Mouse (Mus musculus): ENCODE results near the gene Gm49661.

The Gm49661 gene

DNA sequence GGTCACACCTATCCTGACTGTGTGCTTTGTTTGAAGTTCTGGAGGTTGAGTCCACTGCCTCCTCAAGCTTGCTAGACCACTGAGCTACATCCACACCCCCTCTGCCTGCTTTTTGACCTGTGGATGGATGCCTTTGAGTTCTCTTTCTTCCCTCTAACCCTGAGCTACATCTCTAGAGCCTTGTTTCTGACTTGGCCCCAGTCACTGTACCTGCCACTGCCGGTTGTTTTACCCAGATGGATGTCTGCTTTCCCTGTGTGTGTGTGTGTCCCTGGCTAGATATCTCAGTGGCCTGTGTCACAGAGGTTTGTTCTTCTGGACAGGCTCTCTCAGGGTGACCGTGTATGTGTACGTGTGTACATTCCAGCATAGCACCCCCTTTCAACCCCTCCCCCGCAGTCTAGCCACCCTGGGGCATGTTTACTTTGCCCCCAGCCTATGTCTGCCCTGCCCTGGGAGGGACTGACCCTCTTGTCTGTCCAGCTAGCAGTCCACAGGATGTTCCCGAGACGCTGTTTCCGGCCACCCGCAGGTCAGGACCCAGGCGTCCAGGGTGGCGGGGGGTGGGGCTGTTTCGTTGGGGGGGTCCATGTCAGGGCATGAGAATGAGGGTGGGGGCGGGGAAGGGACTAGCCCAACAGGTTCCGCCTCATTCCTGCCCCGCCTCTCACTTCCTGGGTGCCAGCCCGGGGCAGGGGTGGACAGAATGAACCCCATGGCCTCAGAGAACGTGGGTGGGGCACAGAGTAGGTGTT lies 15.2 kb upstream of the Gm49661 start:
- DNase-seq (ENCODE audit: low read depth in 2 of 2, low spot score in 2 of 2), result no peak

DNA sequence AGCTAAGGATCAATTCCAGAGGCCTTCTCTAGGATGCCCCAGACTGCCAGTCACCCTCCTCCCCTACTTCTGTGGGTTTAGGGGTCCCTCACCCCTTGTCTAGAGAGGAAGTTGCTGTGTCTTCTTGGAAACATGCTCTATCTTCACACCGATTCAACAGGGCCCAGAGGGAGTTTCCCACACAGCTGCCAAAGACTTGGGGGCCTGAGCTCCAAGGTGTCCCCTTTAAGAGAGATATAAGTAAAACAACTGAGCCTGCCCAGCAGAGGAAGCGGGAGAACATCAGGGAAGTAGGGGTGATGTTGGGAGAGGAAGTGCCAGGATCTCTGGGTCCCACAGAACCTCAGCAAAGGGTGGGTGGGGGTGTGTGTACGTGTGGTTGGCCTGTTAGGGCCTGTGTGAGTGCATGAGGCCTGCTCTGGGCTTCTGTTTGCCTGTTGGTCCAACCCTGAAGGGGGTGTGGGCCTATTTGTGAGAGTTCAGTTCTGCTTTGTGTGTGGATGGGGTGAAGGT lies 13.3 kb upstream of the Gm49661 start:
- DNase-seq (ENCODE audit: low read depth in 2 of 2, low spot score in 2 of 2), result no peak

DNA sequence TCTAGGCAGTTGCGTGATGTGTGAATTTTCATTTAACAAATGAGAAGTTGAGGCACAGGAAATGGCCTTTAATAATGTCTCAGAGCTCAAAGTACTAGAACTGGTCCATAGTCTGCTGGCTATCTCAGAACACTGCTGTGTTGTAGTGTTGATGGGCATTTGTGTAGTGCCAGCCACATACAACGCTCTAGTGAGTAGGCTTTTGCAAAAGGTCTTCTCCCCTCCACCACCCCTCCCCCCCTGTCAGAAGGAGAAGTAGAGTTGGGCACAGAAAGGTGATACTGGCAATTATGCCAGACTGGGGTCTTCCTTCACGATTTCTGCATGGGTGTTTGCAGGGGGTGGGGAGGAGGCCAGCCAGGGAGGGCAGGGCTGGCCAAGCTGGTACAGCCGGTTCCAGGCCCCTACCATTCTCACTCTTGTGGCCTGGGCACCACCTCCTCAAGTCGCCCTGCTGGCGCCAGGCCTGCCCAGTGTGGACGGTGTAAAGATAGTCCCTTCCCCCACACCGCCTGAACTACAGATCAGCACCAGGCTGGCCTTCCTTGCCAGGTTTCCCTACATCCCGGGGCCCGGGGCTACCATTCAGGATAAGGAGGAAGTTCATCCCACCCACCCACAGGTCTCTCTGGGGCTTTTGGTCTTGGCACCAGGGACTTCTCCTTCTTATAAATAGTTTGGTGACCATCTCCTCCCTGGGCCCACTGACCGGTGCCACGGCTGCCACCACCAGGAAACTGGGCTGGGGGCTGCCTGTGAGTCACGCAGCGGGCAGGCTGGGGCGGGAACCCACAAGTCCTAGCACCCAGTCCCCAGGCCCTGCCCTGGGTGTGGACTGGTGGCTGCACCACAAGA lies 12.6 kb upstream of the Gm49661 start:
- DNase-seq (ENCODE audit: low read depth in 2 of 2, low spot score in 2 of 2), result no peak

DNA sequence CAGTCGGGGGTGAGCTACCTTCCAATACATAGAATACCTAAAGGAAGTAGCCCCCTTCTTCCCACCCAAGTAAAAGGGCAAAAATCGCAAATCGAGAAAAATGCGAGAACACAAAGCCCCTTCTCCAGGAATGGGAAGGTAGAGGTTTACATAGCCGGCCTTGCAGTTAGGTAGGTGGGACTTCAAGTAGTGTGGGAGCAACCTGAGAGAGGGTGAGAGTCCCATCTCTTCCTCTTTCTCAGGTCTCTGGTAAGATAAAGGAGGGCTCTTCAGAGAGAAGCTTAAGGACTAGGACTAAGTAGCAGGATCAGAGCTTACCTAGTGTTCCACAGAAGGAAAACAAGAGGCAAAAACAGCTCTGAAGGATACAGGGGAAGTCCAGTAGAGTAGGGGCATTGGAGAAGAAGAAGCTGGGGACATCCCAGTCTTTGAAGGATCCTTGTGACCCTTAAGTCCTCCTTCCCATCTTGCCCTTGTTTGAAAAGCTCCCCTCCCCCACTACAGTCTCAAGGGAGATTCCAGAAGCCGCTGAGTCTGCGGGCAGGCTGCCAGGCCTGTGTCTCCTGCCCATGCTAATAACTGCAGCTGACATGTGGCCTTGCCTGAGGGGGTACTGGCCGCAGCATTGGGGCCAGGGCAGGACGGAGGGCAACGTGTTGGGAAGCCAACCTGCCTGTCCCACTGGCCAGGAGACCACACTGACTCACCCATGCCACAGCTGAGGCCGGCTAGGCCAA lies 11.6 kb upstream of the Gm49661 start:
- no peak for DNase-seq (ENCODE audit: low read depth in 2 of 2, low spot score in 2 of 2)

DNA sequence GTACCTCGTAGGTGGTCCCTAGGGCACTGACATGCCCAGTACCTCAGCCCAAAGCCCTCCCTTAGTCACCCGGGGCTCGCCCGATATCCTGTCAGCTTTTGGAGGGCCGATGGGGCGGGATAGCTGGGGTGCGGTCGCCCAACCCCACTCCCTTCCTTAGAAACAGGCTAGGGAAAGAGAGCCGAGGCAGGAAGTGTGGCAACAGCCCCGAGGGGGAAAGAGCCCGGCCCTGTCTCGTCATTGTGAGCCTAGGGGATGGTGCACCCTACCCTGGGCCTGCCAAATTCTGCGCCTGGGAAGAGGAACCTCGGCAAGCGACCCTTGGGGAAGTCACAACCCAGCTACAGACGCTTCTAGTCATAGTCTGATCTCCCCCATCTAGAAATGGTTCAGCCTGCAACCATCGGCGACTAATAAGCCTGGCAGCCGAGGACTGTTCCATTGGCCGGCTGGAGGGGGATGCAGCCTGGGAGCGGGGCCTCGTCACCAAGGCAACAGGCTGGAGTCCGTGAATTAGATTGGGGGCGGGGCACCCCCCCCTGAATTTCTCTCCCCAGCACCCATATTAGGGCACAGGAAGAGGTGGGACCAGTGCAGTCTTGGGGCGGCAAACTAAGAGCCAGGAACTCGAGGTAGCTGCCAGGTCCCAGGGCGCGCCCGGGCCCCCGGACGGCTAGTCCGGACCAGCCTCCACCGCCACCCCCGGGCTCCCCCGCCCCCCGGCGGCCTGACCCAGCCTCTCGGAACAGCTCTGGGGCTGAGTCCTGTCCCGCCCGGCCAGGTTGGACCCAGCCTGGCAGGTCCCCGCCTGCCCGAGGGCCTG lies 10.6 kb upstream of the Gm49661 start:
- peak; percentile 88 to 92 for DNase-seq (ENCODE audit: low read depth in 2 of 2, low spot score in 2 of 2)

DNA sequence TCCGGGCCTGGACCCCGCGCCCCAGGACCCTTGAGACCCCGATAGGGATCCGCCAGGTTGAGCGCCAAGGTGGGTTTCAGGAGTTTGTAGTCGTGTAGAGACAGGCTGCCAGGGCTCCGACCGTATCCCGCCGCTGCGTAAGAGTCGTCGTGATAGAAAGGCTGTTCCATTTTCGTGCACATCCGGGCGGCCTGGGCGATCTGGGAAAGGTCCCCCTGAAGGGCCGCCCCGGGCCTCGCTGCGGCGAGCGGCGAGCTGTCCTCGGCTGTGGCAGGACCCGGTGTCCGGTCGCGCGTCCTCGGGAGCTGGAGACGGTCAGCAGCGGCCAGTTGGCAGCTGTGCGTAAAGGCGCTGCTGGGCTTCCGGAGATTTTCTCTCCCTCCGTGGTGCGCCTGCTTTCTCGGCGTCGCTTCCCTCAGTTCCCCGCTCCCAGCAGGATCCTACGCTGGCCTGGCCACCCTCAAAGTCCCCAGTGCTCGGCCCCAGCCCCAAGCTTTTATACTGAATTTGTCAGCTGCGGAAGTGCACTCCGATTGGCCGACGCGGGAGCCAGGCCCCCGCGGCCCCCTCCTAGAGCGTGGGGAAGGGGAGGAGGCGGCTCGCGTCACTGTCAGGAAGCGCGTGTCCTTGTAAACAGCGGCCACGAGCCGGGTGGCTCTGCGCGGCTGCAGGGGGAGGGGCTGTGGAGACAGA lies 9.2 kb upstream of the Gm49661 start, which contains the start of gene Junb:
TSS of gene Junb (minus strand) at position 471 of the 693 bp plus-strand sequence.
- DNase-seq (ENCODE audit: low read depth in 2 of 2, low spot score in 2 of 2), result peak; percentile 94 to 96

DNA sequence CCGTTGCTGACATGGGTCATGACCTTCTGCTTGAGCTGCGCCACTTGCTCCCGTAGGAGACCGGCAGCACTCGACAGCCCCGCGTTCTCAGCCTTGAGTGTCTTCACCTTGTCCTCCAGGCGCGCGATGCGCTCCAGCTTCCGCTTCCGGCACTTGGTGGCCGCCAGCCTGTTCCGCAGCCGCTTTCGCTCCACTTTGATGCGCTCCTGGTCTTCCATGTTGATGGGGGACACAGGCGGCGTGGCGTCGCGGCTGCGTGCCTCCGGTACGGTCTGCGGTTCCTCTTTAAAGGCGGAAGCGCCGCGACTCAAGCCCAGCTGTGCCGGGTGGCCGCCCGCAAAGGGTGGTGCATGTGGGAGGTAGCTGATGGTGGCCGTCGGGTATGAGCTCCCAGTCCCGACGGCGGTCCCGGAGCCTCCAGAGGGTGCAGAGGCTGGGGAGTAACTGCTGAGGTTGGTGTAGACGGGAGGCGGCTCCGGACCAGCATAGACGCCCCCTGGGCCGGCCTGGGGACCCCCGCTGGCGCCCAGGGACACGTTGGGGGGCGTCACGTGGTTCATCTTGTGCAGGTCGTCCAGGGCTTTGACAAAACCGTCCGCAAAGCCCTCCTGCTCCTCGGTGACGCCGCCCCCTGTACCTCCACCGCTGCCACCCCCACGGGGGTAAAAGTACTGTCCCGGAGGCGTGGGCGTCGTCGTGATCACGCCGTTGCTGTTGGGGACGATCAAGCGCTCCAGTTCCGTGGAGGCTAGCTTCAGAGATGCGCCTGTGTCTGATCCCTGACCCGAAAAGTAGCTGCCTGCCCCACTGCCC lies 8.4 kb upstream of the Gm49661 start:
- peak; percentile 70 to 75 for DNase-seq (ENCODE audit: low read depth in 2 of 2, low spot score in 2 of 2)

DNA sequence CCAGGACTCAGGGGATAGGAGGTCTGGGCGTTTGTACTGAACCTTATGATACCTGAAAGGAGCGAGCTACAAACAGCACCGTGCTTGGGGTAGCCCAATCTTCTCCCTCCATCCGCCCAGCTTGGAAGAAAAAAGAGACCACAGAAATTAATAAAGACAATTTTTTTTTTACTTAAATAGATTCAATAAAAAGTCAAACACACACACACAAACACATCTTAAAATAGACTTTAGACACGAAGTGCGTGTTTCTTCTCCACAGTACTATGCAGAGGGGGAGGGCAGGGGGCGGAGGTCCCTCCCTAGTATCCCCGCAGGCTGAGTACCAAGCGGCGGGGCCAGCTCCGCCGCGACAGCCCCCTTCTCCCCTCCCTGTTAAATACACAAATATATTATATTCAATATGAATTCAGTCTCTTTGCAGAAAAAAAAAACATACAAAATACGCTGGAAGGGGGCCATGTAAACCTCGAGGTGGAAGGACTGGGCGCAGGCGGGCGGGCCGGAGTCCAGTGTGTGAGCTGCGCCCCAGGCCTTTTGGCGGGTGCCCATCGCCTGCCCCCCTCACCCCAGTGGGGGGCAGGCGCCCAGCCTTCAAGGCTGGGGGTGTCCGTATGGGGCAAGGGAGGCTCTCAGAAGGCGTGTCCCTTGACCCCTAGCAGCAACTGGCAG lies 7.7 kb upstream of the Gm49661 start:
- peak in 1 of 2 experiments; percentile 29 for DNase-seq (ENCODE audit: low read depth in 2 of 2, low spot score in 2 of 2)

DNA sequence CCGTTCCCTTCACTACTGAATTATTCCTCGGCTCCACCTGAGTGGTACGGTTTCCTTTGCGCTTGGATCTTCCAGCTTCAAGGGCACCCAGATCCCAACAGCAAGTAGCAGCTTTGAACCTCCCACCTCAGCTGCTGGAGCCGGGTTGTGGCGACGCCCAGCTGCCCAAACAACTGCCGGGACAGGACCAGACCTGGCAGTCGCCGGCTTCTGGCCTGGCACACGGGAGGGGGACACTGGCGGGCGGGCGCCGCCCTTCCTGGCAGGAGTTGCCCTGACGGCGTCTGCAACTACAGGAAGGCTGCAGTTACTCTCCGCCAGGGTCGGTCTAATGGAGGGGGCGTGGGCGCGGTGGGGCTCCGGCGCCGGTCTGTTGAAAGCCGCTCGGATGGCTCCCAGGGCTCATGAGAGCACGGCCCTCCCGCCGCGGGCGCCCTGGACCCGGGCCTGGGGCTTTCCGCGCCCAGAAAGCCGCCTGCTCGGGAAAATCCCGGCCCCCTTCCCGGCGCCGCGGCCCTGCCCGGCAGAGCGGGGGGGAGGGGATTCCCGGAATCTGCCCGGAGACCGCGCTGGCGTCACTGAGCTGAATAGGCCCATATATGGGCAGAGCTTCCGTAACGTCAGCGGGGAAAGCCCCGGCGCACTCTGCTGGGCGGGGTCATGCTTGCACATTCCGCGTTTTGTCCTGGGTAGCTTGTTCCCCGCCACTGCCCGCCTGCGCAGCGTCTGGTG lies 7.0 kb upstream of the Gm49661 start:
- DNase-seq (ENCODE audit: low read depth in 2 of 2, low spot score in 2 of 2), result peak; percentile 94

DNA sequence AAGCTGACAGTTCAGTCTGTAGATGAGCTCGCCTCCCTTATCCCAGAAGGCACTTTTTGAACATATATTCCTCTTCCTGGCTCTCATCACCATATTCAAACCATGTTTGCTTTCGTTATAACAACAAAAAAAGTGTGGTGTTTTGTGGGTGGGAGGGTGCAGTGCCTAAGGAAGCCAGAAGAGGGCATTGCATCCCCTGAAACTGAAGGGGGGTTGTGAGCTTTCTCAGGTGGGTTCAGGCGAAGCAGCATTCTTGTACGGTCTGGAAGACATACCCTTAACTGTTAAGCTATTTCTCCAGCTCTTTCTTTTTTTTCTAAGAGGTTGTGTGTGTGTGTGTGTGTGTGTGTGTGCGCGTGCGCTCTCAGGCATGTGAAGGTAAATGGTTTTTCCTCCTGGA lies 6.2 kb upstream of the Gm49661 start:
- peak; percentile 79 to 92 for DNase-seq (ENCODE audit: low read depth in 2 of 2, low spot score in 2 of 2)

DNA sequence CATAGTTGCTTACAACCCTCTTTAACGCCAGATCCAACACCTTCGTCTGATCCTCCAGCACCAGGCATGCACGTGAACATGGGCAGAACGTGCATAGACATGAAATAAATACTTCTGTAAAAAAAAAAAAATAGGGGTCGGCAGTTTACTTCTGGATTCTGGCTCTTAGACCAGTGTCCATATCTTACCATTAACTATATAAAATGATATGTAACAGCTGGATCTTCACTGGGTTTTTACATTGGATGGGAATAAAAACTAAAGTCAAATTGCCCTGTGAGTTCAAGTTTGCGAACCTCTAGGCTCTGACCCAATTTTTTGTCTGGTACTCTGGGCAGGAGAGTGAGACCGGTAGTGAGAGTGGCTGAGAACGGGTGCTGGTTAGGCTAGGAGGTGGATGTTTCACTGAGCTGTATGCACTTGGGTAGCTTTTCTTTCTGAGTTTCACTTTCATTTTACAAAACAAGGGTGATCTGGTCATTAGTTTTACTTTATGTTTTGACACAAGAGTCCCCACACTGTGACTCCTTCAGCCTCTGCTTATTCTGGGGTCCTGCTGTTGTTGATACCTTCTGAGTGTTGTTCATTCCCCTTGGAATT lies 5.4 kb upstream of the Gm49661 start:
- DNase-seq (ENCODE audit: low read depth in 2 of 2, low spot score in 2 of 2), result no peak

DNA sequence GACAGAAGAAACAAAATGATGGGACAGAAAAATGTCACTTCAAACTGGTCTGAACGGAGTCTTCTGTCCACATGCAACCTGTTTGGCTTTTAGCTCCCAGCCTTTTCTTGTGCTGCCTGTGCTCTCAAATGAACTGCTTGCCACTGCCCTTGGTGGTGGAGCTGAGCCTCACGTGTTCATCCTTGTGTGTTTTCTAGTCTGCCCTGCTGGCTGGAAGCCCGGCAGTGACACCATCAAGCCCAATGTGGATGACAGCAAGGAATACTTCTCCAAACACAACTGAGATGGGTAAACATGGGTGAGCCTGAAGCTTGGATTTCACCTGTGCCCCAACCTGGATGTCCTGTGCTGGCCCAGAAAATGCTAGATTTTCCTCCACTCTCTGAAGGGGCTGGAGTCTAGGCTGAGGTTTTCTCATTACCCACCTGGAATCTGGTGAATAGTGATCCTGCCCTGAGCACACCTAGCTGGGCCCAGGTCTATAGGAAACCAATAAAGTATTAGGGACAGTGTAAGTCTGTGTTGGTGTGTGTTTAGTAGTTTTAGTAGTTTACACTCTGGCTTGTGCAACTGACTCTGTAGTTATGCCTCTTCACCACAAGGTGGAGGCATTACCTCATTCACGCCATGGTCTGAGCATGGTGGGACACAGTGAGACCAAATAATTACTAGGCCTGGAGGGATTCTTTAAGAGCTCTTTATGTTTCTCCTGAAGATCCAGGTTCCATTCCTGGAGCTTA lies 4.7 kb upstream of the Gm49661 start:
- peak in 1 of 2 experiments; percentile 52 for DNase-seq (ENCODE audit: low read depth in 2 of 2, low spot score in 2 of 2)

DNA sequence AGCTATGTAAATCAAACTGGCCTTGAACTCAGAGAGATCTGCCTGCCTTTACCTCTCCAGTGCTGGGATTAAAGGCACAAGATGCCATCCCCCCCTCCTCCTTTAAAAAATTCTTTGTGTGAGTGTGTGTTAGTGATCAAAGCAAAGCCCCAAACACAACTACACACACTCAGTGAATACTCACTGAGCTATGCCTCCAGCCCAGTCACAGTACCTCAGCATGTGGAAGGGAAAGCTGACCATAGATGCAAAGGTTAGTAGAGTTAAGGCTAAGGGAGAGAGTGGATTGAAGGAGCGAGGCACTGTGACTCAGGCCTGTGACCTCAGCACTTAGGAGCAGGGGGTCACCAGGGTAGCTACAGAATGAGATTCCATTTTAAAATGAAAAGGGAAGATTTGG lies 3.8 kb upstream of the Gm49661 start:
- DNase-seq (ENCODE audit: low read depth in 2 of 2, low spot score in 2 of 2), result no peak

DNA sequence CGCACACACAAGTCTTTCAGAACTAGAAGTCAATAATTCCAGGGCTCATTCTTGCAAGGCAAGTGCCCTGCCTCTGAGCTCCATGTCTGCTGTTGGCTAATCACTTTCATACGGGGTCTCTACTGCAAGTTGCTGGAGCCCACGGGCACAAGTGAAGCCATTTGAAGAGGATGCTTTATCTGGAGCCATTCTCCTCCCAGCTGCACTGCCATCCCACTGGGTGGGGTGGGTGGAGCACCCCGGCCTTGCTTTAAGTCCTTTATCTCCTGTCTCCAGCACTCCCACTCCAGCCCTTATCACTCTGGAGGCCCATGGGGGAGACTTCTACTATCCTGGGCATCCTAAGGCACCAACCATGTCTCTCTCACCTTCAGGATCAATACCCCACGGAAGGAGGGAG lies 1.7 kb upstream of the Gm49661 start:
- no peak for DNase-seq (ENCODE audit: low read depth in 2 of 2, low spot score in 2 of 2)

DNA sequence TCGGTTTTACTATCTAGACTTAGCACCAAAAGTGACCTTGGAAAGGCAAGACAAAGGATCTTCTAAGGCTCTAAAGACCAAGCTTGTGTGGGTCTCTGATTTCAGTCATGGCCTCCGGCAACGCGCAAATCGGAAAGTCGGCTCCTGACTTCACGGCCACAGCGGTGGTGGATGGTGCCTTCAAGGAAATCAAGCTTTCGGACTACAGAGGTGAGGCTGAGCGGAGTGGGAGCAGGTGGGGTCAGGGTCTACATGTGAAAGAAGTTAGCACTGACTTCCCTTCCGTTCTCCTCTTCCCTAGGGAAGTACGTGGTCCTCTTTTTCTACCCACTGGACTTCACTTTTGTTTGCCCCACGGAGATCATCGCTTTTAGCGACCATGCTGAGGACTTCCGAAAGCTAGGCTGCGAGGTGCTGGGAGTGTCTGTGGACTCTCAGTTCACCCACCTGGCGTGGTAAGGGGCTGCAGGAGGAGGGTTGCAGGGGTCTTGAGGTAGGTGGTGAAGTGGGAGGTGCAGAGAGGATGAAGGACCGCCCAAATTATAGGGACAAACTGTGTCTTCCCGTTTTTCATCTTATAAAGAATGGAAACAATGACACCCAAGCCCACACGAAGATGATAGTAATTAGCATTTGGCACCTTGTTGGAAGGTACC lies 1.0 kb upstream of the Gm49661 start:
- no peak for DNase-seq (ENCODE audit: low read depth in 2 of 2, low spot score in 2 of 2)

DNA sequence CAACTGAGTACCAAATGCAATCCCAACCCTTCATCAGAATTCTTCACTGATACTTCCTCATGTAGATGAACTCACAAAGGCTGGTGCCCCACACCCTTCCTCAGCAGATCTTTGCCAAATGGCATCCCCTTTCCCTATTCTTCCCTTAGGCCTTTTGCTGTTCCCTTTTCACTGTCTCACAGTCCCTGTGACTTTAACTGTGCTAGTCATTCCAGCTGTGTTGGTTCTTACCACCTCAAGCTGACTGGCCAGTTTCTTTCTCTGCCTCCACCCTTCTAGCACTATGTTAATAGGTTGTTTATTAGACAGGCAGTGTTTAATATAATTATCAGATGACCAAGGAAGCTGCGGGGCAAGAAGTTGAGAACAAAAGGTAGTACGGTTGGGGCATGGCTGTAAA lies 583 bp downstream of the Gm49661 start:
- no peak for DNase-seq (ENCODE audit: low read depth in 2 of 2, low spot score in 2 of 2)
